Mouse (Mus musculus) ovary, adult 18-20 months (tissue): ENCODE results near the gene Nelfa.
"Not testable (repeated sequence)": the region's sequence is repeated elsewhere in the genome, so short reads cannot be mapped to it uniquely, and the experiment has no call there.

Experiments
- DNase-seq: peaks from one replicate; pipeline ENCODE4 v3.0.0; 2022; ENCODE audit warnings: low spot score, mixed read lengths

Nelfa gene

GRCm38 (mm10) chr5:33919466-33919865, 16.7 kb downstream of the Nelfa start:
- DNase-seq = no peak

- DNase-seq = not testable (repeated sequence)
Observed at GRCm38 (mm10) chr5:33916616-33917015, 19.6 kb downstream of the Nelfa start.

- DNase-seq = not testable (repeated sequence)
Observed at GRCm38 (mm10) chr5:33915031-33915430, 21.2 kb downstream of the Nelfa start.

GRCm38 (mm10) chr5:33903176-33903575, 33.0 kb downstream of the Nelfa start:
- DNase-seq = no peak

- no peak for DNase-seq
Observed at GRCm38 (mm10) chr5:33902696-33903095, 33.5 kb downstream of the Nelfa start.

GRCm38 (mm10) chr5:33901278-33901677, 34.9 kb downstream of the Nelfa start:
- DNase-seq = no peak

GRCm38 (mm10) chr5:33900701-33901263, 35.4 kb downstream of the Nelfa start:
- no peak for DNase-seq

- no peak for DNase-seq
Observed at GRCm38 (mm10) chr5:33900101-33900500, 36.1 kb downstream of the Nelfa start.

GRCm38 (mm10) chr5:33899245-33899644, 37.0 kb downstream of the Nelfa start:
- no peak for DNase-seq

GRCm38 (mm10) chr5:33898671-33899070, 37.5 kb downstream of the Nelfa start:
- no peak for DNase-seq

GRCm38 (mm10) chr5:33897158-33897557, 39.1 kb downstream of the Nelfa start:
- no peak for DNase-seq

GRCm38 (mm10) chr5:33895116-33895515, 41.1 kb downstream of the Nelfa start:
- DNase-seq = no peak

GRCm38 (mm10) chr5:33893406-33893805, 42.8 kb downstream of the Nelfa start:
- no peak for DNase-seq

- DNase-seq = no peak
Observed at GRCm38 (mm10) chr5:33881118-33881517, 55.1 kb downstream of the Nelfa start.

- DNase-seq = no peak
Observed at GRCm38 (mm10) chr5:33875472-33875871, 60.7 kb downstream of the Nelfa start.

- no peak for DNase-seq
Observed at GRCm38 (mm10) chr5:33857693-33858092, 78.5 kb downstream of the Nelfa start.

- no peak for DNase-seq
Observed at GRCm38 (mm10) chr5:33854019-33854418, 82.2 kb downstream of the Nelfa start.

GRCm38 (mm10) chr5:33853086-33853485, 83.1 kb downstream of the Nelfa start:
- DNase-seq = no peak

- DNase-seq = no peak
Observed at GRCm38 (mm10) chr5:33851466-33851865, 84.7 kb downstream of the Nelfa start.
